Mouse (Mus musculus) layer of hippocampus, postnatal 36 days (tissue): Measurements from ENCODE around the gene Prrt1. TPM values are rescaled to one million over a fixed set of nuclear protein-coding genes. Genes with fewer than 3 reads are reported as not detected.

Source experiments
- DNase-seq, 2 experiments: peaks; one replicate each; pipeline ENCODE4 v3.0.0; 2022
- total RNA-seq, 2 experiments: library from RNA; stranded (reverse); gene quantifications; 2 replicates each; pipeline ENCODE4 v1.2.3; 2021

Gene Prrt1
- total RNA-seq, 2 experiments from 2014 or later, result 317 to 352 TPM

DNA sequence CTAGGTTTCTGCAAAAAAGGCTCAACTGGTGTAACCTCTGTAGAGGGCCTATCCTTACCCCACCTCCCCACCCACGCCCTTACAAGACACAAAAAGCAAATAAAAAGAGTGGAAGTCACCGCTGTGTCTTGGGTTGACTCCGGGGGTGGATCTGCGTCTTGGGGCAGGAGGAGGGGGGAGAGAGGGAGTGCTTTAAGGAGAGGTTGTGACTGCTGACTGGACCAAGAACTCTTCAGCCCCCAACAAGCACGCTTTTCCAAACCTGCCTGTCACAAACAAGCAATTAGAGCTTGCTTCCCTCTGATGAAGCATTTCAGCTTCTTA lies 727 bp upstream of the Prrt1 start:
- no peak for DNase-seq

DNA sequence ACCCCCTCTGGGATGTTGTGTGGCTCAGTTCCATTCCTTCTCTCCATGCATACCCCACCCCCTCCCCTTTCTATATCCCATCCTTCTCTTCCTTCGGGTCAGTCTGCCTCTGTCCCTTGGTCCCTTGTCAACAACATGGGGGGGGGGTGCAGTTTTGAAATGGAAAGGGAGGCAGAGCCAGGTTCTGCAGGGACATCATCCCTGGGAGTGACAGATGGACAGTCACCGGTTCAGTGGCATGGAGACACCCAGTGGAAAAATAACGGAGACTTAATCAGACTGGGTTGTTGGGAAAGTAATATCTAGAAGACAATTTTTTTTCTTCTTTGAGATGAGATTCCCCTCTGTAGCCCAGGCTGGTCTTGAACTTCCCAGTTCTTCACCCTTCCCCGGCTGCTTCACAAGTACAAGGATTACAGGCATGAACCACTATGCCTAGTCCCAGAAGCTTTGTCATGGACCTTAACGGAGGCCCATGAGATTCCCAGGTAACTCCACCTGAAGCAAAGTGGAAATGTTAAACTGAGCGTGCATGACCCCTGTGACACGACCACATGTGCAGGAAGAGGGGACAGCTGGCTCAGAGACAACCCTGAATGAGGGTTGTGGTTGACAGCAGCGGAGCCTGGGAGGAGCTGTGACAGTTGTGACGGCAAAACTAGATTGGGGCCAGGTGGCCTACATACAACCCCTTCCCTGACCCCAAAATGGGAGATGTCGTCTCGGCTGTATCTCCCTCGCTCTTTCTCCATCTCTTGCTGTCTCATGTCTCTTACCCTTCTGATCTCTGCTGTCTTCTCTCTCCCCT lies 667 bp downstream of the Prrt1 start:
- no peak for DNase-seq

DNA sequence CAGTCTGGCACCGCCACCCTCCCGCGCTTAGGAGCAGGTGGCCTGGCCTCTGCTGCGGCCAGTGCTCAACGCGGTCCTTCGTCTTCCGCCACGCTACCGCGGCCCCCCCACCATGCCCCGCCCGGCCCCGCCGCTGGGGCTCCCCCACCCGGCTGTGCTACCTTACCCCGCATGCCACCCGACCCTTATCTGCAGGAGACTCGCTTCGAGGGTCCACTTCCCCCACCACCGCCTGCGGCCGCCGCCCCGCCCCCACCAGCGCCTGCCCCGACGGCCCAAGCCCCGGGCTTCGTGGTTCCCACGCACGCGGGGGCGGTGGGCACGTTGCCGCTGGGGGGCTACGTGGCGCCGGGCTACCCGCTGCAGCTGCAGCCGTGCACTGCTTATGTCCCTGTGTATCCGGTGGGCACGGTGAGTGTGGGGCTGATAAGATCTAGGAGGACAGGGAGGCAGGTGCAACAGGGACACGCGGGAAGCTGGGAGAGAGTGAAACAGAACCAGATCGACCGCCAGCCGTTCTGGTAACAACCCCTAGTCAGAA lies 1.5 kb downstream of the Prrt1 start:
- DNase-seq, result no peak

DNA sequence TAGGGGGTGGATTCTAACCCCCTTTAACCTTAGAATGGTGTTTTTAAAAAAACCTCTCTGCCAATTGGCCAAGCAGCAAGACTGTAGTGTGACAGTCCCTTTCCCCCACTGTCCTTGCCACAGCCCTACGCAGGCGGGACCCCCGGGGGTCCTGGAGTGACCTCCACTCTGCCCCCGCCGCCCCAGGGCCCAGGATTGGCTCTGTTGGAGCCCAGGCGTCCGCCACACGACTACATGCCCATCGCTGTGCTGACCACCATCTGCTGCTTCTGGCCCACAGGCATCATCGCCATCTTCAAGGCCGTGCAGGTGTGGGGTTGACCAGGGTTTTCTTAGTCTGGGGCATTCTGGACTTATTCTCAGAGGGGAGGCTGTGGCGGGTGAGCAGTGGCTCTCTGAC lies 2.3 kb downstream of the Prrt1 start:
- no peak for DNase-seq

DNA sequence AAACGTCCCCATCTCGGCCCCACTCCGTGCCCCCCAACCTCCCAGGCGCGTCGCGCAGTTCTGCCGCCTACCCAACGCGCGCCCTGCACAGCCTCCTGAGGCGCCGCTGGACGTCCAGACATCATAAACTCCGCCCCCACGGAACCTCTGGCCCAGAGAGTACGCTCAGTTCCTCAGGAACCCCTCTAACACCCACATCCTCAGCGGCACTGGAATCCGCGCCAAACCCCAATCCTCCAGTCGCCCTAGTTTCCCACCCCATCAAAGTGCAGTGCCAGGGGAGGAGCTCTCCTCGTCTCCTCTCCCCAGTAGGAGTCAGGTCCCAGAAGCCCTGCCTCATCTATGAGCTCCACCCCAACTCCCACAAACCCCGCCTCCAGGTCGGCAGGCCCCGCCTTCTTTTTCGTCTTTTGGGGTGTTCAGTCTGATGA lies 2.9 kb downstream of the Prrt1 start:
- peak; percentile 89 to 92 for DNase-seq

DNA sequence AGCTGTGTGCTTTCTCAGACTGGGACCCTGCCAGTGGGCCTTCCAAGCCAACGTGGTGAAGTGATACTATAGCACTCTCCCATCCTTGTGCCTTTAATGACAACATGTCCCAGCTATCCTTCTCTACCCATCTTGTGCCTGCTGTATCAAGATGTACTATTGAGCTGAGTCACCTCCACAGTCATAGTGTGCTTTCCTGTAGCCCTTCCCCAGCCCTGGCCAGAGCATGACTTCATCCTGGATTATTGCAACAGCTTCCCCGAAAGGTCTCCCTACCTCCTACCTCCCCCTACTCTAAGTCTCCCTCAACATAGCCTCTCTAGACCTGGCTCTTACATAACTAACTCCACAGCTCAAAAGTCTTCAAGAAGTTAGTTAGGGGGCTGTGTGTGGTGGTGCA lies 6.3 kb downstream of the Prrt1 start:
- DNase-seq, result no peak

DNA sequence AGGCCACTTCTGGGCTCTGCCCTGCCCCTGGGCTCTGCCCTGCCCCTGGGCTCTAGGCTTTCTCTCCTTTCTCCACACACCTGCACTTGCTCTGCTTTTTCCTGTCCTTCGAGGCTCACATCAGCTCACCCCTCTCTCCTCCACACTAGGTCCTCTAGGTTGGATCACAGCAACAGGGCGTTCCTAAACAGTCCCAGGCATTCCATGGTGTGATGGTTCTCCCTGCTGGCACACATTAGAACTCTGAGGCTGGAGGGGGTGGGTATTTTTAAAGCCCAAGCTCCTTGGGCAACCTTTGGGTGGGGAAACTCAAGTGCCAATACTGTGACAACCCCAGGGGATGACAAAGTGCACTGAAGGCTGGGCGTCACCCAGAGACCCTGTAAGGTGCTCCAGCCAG lies 8.1 kb downstream of the Prrt1 start:
- no peak for DNase-seq

DNA sequence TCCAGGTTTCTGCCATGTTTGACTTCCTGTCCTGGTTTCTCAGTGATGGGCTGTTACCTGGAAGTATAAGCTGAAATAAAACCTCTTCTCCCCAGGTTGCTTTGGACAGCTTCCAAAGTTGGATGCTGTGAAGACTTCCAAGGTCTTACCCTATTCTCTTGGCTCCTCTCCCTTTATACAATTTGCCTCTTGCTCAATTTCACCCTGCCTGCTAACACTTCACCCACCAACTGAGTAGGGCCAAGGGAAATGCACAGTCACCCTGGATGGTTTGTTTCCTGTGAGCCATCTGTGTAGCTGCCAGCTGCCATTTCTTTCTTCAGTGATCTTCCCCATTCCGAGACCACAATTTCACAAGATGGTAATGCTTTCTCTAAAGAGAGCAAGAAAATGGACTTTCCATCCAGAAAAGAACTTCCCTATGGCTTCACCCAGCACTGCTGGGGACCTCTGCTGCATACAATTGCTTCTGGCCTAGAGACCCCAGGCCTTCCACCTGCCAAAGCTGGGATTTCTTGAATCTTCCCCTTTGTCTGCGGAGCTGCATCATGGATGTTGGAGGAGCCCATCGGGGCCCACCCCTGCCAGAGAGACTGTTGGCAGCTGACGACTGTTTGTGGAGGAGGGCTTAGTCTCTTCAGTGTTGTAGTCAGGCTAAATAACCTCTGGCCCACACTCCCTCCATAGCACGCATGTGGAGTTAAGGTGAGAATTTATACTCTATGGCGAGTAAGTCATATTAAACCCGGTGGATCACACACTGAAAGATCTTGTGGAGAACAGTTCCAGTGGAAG lies 10.3 kb downstream of the Prrt1 start:
- DNase-seq, result no peak

DNA sequence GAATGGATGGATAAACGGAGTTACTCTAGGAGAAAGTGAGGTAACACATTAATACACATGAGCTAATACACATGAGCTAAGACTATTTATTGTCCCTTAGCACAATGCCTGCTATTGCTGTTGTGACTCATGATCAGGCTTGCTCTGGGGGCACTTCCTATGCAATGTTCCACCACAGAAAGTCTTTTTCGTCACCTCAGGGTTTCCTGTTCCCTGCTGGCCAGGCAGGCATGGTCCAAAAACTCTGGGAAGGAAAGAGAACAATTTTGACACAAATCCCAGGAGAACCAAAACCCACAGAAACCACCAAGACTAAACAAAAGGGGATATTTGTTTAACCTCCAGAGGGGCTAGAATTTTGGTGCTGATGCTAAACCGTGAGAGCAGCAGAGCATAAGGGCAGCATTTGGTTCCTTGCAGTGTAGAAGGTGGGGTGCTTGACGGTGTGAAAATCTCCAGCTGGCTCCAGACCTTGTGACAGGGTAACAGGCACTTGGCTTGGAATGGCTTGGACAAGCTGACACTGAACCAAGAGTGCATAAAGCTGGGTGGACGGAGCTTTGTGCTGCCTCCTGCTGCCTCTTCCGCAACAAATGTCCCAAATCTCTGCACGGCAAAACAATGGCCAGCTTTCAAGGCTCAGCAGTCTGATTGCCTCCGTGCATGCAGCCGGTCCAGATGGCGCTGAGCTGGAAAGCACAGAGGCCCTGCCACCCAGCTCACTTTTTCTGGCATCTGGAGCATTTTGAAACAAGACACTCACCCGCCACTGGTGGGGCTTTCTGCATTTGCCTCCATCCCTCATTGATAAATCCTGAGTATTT lies 11.7 kb downstream of the Prrt1 start:
- DNase-seq, result peak; percentile 55 to 74

DNA sequence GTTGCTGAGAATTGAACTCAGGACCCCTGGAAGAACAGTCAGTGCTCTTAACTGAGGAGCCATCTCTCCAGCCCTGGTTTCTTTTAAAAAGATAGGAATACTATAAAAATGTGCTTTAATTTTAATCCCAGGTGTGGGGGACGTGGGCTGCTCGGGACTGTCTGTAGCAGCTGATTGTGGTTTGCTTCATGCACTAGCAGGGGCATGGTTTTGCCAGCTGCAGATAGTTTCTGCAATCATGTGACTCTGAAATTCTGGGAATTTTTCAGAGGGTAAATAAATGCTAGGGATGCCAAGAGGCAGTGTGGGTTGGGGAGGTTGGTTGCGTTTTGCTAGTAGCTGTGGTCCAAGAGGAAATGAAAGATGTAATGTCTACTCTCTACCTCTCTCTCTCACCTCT lies 12.6 kb downstream of the Prrt1 start:
- DNase-seq, result no peak

DNA sequence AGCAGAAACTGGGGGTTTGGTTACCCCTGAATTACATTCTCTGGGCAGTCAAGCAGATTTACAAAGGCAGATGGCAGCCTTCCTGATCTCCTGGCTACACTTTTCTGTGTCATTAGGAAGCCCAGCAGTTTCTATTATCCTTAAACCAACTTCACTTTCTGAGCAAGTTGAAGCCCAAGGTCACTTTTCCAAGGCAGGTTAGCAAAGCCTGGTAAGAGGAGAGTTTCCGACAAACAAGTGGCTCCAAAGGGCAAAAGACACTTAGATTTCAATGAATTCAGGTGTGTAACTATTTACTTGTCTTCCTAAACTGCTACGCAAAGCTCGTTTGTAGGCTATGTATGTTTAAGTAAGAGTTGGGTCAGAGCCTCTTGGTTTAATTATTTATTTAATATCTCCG lies 14.0 kb downstream of the Prrt1 start:
- no peak for DNase-seq

DNA sequence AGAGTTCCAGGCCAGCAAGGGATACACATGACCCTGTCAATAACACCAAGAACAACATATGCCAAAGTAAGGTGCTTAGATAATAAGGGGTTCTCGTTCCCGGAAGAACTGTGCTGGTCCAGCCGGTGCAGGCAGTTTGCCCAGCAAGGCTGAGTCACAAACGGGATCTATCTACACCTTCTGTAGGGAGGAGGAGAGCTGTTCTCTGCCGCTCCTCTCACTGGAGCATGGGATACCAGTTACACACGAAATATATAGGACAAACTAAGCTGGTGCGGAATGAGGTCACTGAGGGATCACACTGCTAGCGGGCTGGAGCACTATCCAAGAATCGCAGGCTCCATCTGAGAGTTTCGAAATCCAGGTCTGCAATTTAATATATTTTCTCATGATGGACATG lies 14.6 kb downstream of the Prrt1 start:
- DNase-seq, result no peak

DNA sequence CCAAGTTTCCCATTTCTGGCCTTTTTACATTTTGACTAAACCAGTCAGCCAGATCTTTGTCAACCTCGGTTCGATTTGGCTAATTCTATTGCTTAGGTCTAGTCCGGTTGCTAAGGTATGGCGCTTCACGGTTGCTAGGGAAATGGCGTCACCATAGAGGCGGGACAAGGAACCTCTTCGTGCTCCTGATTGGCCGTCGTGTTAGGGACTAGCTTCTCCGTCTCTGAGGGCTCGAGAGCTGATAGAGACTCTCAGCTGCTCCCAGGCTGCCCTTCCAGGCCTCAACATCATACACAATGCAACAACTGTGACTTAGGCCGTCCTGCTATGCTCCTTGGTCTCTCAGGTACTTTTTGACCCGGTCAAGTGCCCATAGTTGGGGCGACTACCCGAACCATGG lies 15.3 kb downstream of the Prrt1 start, which contains the start of gene Fkbpl:
TSS of gene Fkbpl (plus strand) at position 157 of the 400 bp plus-strand sequence.
- DNase-seq, result peak; percentile 96

DNA sequence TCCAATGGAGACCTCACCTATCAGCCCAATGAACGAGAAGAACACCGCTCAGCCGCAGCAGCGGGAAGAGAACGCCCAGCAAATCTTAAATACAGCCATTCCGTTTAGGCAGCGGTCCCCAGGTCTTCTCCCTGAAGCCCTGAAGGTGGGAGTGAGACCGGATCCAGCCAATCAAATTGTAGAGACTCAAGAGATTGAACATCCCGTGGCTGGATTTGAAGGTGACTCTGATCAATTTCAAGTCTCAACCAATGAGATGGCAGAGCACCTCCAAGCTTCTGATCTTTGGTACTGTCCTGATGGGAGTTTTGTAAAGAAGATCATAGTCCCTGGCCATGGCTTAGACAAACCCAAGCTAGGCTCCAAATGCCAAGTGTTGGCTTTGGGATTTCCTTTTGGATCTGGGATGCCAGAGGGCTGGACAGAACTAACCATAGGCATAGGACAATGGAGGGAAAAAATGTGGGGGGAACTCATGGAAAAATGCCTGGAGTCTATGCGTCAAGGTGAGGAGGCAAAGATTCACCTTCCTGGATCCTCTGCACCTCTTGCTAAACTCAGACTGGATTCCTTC lies 16.0 kb downstream of the Prrt1 start:
- no peak for DNase-seq

DNA sequence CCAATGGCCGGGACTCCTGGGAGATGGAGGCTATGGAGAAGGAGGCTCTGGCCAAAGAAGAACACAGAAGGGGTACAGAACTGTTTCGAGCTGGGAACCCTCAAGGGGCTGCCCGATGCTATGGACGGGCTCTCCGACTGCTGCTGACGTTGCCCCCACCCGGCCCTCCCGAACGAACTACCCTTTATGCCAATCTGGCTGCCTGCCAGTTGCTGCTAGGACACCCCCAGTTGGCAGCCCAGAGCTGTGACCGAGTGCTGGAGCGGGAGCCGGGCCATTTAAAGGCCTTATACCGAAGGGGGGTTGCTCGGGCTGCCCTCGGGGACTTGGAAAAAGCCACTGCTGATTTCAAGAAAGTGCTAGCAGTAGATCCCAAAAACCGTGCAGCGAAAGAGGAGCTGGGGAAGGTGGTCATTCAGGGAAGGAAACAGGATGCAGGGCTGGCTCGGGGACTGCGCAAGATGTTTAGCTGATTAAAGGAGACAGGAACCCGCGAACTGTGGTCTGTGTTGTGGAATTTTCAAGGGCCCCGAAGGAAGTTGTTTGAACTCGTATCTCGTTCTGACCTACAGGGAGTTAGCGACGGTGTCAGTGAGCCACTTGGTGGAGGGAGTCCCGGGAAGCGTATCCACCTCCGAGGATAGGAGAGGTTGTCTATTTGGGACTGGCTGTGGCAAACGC lies 16.6 kb downstream of the Prrt1 start:
- DNase-seq, result no peak

DNA sequence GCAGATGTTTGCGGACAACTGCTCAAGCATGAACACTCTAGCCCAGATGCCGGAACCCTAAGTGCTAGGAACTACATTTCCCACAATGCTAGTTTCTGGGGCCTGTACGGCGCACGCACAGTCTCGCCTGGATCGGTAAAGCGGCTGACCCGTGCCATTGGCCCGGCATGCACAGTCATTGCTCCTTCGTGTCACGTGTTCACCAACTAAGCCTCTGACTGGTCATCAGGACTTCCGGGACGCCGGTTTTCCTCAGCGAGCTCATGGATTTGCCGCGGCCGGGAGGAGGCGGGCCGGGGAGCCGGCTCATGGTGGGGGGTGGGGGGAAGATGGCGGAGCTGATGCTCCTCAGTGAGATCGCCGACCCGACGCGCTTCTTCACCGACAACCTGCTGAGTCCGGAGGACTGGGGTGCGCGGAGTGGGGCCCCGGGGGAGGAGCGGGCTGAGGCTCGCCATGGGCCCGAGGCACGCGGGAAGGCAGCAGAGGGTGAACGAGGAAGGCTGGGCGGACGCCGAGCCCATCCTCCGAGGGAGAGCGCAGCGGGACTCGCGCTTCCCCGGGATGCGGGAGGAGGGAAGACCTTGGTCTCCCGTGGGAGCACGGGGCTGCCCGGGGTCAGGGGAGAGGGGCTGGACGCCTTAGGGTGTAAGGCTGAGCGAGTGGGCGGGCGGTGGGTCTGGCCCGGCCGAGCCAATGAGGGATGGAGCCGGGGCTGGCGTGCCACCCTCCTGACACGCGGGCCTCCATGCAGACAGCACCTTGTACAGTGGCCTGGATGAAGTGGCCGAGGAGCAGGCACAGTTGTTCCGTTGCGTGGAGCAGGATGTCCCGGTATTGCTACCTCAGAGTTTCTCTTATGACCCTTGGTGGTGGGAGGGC lies 17.8 kb downstream of the Prrt1 start, which contains the start of gene Atf6b:
TSS of gene Atf6b (plus strand) at position 241 of the 882 bp plus-strand sequence.
- DNase-seq, result peak; percentile 94 to 96

DNA sequence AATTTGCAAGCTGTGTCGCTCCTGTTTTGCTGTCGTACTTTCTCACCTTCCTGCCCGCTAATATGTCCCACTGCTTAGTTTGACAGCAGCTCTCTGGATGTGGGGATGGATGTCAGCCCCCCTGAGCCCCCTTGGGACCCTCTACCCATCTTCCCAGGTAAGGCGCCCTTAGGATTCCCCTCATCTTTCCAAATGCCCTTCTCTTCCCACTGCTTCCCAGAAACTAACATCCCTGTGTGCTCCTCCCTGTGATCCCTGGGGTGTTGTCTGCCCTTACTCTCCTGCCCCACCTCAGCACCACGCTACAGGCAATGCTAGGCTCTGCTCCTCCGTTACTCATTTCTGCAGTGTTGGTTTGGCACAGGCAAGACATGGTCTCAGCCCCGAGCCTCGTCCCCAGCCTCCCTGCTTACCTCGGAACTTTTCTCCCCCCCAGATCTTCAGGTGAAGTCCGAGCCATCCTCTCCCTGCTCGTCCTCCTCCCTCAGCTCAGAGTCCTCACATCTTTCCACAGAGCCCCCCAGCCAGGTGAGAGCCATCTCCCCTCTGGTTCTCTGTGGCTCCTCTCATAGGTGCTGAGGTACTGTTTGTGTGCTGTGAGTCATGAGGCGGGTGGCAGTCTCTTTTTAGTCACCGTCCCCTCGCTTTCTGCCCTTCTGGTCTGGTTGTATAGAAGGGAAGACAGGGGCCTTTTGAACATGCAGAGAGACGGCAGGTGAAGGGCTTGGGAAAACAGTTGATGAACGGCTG lies 19.0 kb downstream of the Prrt1 start:
- no peak for DNase-seq

DNA sequence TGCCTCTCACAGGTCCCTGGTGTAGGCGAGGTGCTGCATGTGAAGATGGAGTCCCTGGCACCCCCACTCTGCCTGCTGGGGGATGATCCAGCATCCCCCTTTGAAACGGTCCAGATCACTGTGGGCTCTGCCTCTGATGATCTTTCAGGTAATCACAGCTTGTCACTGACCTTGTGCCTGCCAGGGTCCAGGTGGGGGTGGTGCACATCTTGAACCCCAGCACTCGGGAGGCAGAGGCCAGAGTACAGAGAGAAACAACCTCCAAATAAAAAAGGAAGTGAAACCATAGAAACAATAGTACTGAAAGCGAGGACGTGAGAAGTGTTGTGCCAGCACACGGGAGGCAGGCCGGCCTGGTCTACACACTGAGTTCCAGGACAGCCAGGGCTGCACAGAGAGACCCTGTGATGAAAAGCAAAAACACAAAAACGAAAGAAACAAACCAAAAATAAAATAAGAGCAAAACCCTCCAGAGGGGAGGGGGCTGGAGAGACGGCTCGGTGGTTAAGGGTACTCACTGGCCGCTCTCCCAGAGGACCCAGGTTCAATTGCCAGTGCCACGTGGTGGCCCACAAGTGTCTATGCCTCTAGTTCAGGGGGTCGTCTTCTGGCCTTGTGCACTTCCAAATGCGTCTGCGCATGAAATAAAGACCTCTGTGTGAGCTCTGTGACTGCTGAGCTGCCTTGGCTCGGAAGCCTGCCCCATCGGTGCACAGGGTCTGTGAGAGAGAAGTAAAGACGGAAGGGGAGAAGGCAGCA lies 20.0 kb downstream of the Prrt1 start:
- no peak for DNase-seq

DNA sequence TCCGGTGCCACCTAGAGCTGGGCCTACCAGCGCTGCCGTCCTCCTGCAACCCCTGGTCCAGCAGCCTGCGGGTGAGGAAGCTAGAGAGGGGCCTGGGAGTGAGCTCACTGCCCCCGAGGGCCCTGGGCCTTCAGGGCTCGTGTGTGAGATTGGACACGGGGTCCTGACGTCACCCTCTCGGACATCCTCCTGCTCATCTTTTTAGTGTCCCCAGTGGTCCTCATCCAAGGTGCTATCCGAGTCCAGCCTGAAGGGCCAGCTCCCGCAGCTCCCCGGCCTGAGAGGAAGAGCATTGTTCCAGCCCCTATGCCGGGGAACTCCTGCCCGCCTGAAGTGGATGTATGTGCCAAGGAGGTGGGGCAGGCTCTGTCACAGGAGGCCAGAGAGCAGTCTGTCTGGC lies 21.4 kb downstream of the Prrt1 start:
- no peak for DNase-seq
